Mouse (Mus musculus) heart, adult 2 months (tissue): ENCODE data around the gene Nmnat1. TPM values are rescaled to one million over a fixed set of nuclear protein-coding genes. Genes with fewer than 3 reads are reported as not detected.

Experiments used
- DNase-seq, 2 experiments: peaks; one replicate each; pipeline ENCODE4 v3.0.0; 2021
- H3K27ac ChIP-seq: fragments of 200-600 bp; 2 replicates; pipeline ENCODE4 v1.8.1; 2022
- H3K27me3 ChIP-seq: fragments of 200-500 bp; 2 replicates; pipeline ENCODE4 v1.6.1; 2012; ENCODE audit warnings: mild to moderate bottlenecking, low read length, inconsistent platforms, mixed read lengths; ENCODE audit not compliant: control insufficient read depth, insufficient read depth
- H3K36me3 ChIP-seq: fragments of 200-500 bp; 2 replicates; pipeline ENCODE4 v1.6.1; 2012; ENCODE audit warnings: low read length, inconsistent platforms; ENCODE audit not compliant: control insufficient read depth, insufficient read depth
- H3K4me1 ChIP-seq: fragments of 200-500 bp; 2 replicates; pipeline ENCODE4 v1.6.1; 2011; ENCODE audit warnings: low read length; ENCODE audit not compliant: control insufficient read depth, insufficient read depth
- H3K4me3 ChIP-seq: fragments of 200-600 bp; 2 replicates; pipeline ENCODE4 v1.8.1; 2022
- H3K79me2 ChIP-seq: fragments of 200-500 bp; replicated peaks from 2 replicates; pipeline ENCODE4 v1.6.1; 2012; ENCODE audit warnings: mild to moderate bottlenecking, inconsistent platforms, low read length, moderate library complexity, mixed read lengths; ENCODE audit not compliant: control insufficient read depth, insufficient read depth
- H3K9ac ChIP-seq: fragments of 200-500 bp; 2 replicates; pipeline ENCODE4 v1.6.1; 2012; ENCODE audit warnings: low read depth, mild to moderate bottlenecking, control low read depth, inconsistent platforms, low read length, mixed read lengths
- CTCF ChIP-seq: fragments of 200-600 bp; IDR thresholded peaks from 2 replicates; pipeline ENCODE4 v1.8.1; 2022; ENCODE audit warnings: antibody characterized with exemption, mild to moderate bottlenecking, moderate library complexity
- EP300 ChIP-seq: fragments of 200-500 bp; IDR thresholded peaks from 2 replicates; pipeline ENCODE4 v1.6.1; 2011; ENCODE audit warnings: low read depth, low read length, control low read depth; ENCODE audit not compliant: insufficient read depth
- POLR2A ChIP-seq: fragments of 200-500 bp; IDR thresholded peaks from 2 replicates; pipeline ENCODE4 v1.6.1; 2011; ENCODE audit warnings: mild to moderate bottlenecking, low read depth, low read length, control low read depth; ENCODE audit not compliant: insufficient read depth
- WGBS: fragments of 180-500 bp; shearing (Covaris S2); methylation state at CpG from one replicate; pipeline ENCODE4 v1.1.7; 2018; 5-methylcytosine and 5-hydroxymethylcytosine counted together
- intact Hi-C: fragments of 180-260 bp; cut with DNase I; formaldehyde crosslinking; loops from one replicate; pipeline ENCODE4 v1.15.1; 2025
- polyA plus RNA-seq: library from polyadenylated mRNA; depleted of rRNA; stranded (reverse); fragments of >200 nt; gene quantifications from 2 replicates; pipeline ENCODE4 v1.2.3, GENCODE M21; 2012
- total RNA-seq, 2 experiments: library from RNA; stranded (reverse); gene quantifications; 2 replicates each; pipeline ENCODE4 v1.2.3; 2021

Nmnat1 gene
- total and polyA plus RNA-seq, 3 experiments: 20.6 to 36.1 (median 29.4) TPM

DNA sequence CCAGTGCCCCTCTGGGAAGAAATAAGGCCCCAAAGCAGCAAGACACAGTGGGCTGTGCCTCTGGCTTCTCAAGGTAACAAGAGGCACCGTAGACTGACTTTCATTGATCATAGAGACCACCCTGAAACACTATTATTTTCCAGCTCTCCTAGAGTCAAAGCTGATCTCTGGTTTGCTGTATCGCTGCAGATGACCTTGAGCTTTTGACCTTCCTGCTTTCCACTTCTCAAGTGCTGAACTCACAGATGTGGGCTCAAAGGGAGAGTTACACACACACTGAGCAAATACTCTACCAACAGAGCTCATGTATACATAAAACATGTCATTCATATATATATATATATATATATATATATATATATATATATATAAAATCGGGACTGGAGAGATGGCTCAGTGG lies 34.4 kb downstream of the Nmnat1 start:
- Histone ChIP-seq H3K27me3 (no peaks in the 10 kb centered on the region), H3K4me1 (peaks cover 4% of the 10 kb centered on the region), H3K27ac (no peak overlapping the region), H3K4me3 (no peak overlapping the region), H3K36me3 (no peaks in the 10 kb centered on the region), H3K9ac (no peak overlapping the region), H3K79me2 (no peaks in the 10 kb centered on the region)
- no peak for DNase-seq
- WGBS: 83% methylated on average over 3 of the region's 3 CpGs
- TF ChIP-seq CTCF (no peak), EP300 (no peak), POLR2A (no peak)
- intact Hi-C loops: loop anchor here (5.0 kb wide), 1 partner anchor 37 kb away; the partner anchor contains the start of genes Lzic and Nmnat1

DNA sequence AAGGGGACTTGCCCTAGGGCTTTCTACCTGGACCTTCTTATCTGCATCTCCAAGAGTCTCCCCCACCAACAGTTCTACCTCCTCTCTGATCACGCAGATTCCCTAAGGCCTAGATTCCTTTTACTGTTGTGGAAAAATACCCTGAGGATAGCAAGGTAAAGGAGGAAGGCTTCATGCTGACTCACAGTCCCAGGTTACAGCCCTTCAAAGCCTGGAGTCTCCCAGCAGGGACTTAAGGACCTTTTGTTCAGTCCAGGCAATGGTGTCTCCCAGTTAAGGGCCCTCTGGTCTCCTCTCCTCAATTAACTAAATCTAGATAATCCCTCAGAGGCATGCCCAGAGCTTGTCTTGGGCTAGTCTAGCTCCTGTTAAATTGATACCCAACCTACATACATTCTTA lies 38.7 kb downstream of the Nmnat1 start:
- intact Hi-C loops: loop anchor here (10.0 kb wide), 1 partner anchor 302 kb away; no protein-coding TSS in a partner anchor
- H3K27ac ChIP-seq: no peak overlapping the region
- H3K36me3 ChIP-seq: no peaks in the 10 kb centered on the region
- DNase-seq: no peak
- peaks cover 5% of the 10 kb centered on the region for H3K4me1 ChIP-seq
- no peaks in the 10 kb centered on the region for H3K27me3 ChIP-seq
- no peak overlapping the region for H3K9ac ChIP-seq
- 77% methylated on average over 1 of the region's 1 CpGs for WGBS
- H3K4me3 ChIP-seq: no peak overlapping the region
- no peaks in the 10 kb centered on the region for H3K79me2 ChIP-seq
- TF ChIP-seq CTCF (no peak), POLR2A (no peak), EP300 (no peak)

DNA sequence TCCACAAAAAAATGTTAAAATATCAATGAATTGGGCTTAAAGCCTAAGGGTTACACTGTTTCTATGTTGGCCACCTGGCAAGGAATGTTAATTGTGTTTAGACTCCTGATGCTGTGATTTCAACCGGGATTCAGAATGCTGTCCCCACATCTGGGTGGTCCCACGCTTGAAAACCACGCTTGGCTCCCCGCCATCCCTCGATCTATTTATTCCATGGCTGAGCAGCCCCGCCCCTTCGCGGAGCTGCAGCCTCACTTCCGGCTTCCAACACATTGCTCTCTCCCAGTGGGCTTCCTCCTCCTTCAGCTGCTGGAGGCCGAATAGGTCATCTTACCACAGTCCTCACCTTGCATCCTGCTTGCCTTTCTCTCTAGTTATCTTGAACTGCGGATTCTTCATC lies 39.1 kb downstream of the Nmnat1 start:
- DNase-seq: peak; percentile 47 to 57
- intact Hi-C loops: loop anchor here (2.0 to 10.0 kb wide), 2 partner anchors 73 to 301 kb away; no protein-coding TSS in a partner anchor
- H3K27ac ChIP-seq: peak overlapping the region; percentile 79
- no peaks in the 10 kb centered on the region for H3K27me3 ChIP-seq
- TF ChIP-seq POLR2A (no peak), EP300 (no peak), CTCF (no peak)
- peak overlapping the region; percentile 38 for H3K4me3 ChIP-seq
- no peaks in the 10 kb centered on the region for H3K36me3 ChIP-seq
- peaks cover 5% of the 10 kb centered on the region for H3K4me1 ChIP-seq
- H3K9ac ChIP-seq: no peak overlapping the region
- H3K79me2 ChIP-seq: no peaks in the 10 kb centered on the region
- WGBS: 8% methylated on average over 11 of the region's 11 CpGs

DNA sequence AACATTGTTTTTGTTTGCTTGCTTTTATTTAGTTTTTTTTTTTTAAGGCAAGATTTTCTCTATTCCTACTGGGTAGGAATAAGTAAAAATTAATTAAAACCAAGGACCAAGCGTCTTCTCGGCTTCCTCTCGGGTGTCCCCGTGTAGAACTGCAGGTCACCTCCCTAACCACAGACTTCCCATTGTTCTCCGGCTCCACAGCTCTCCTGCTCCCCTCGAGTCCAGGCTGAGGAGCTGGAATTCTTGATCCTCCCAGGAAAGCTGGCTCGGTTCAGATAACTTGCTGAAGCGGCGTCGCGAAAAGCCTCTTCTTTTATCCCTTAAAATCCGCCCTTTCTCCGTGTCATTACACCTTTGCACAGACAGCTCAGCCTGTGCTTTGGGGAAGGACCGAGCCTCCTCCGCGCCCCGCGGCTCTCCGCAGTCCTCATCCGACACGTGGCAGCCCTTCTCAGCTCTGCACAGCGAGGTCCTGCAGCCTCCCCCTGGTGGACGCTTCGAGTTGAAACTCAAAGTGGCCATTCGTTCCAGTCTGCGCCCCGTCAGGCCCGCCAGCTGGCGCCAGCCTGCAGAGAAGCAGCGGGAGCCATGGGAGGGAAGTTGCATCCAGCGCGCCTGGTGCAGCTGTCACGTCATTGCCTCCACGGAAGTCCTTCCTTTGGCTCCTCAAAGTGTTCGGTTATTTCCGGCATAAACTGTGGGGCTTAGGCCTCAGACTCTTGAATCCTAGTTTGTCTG lies 39.9 kb downstream of the Nmnat1 start:
- H3K79me2 ChIP-seq: no peaks in the 10 kb centered on the region
- intact Hi-C loops: loop anchor here (2.0 to 10.0 kb wide), 2 partner anchors 72 to 300 kb away; no protein-coding TSS in a partner anchor
- peak; percentile 91 for TF ChIP-seq EP300
- TF ChIP-seq POLR2A: peak; percentile 44; the same call in 1 of the 2 replicates
- peak; percentile 92 for TF ChIP-seq CTCF
- peak overlapping the region; percentile 79 for H3K27ac ChIP-seq
- H3K27me3 ChIP-seq: no peaks in the 10 kb centered on the region
- peak overlapping the region; percentile 50 for H3K9ac ChIP-seq
- peak; percentile 87 to 93 for DNase-seq
- H3K4me1 ChIP-seq: peaks cover 5% of the 10 kb centered on the region
- no peaks in the 10 kb centered on the region for H3K36me3 ChIP-seq
- 2% methylated on average over 36 of the region's 36 CpGs for WGBS
- peak overlapping the region; percentile 38 for H3K4me3 ChIP-seq

DNA sequence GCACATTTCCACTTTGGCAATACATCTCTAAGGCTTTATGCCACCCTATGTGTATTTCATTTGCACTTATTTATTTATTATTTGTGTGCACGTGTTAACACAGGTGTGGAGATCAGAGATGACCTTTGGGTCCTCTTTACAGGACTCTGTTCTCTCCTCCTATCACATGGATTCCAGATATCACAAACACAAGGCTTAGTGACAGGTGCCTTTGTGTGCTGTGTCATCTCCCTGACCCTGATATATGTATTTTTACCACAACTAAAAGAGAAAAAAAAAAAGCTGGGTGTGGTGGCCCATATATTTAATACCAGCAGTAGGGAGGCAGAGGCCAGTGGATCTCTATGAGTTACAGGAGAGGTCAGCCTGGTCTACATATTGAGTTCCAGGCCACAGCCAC lies 40.5 kb downstream of the Nmnat1 start:
- Histone ChIP-seq H3K27ac (no peak overlapping the region), H3K4me1 (peaks cover 5% of the 10 kb centered on the region), H3K79me2 (no peaks in the 10 kb centered on the region), H3K36me3 (no peaks in the 10 kb centered on the region), H3K27me3 (no peaks in the 10 kb centered on the region), H3K9ac (no peak overlapping the region), H3K4me3 (no peak overlapping the region)
- WGBS: 68% methylated on average over 1 of the region's 1 CpGs
- DNase-seq: no peak
- TF ChIP-seq EP300: no peak
- TF ChIP-seq CTCF: no peak
- no peak for TF ChIP-seq POLR2A
- intact Hi-C loops: loop anchor here (2.0 to 10.0 kb wide), 2 partner anchors 72 to 300 kb away; no protein-coding TSS in a partner anchor

DNA sequence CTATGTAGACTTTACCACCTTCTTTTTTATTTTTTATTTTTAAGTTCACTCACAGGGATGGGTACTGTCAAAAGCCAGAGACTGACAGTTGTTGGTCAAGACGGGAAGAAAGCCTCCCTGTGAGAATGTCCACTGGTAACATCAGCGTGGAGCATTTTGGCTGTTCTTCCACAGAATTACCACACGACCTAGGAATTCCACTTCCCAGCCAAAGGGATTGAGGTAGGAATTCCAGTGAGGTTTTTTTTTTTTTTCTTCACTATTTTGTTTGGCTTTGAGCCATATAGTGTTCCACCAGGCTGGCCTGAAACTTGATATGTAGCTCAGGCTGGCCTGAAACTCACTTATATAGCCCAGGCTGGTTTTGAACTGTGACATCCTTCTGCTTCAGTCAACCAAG lies 42.6 kb downstream of the Nmnat1 start:
- no peak overlapping the region for H3K9ac ChIP-seq
- no peaks in the 10 kb centered on the region for H3K36me3 ChIP-seq
- 14% methylated on average over 3 of the region's 3 CpGs for WGBS
- H3K27ac ChIP-seq: no peak overlapping the region
- DNase-seq: peak in 1 of 2 experiments; percentile 35
- no peaks in the 10 kb centered on the region for H3K27me3 ChIP-seq
- no peaks in the 10 kb centered on the region for H3K79me2 ChIP-seq
- TF ChIP-seq EP300 (no peak), POLR2A (no peak), CTCF (no peak)
- intact Hi-C loops: loop anchor here (10.0 kb wide), 1 partner anchor 298 kb away; no protein-coding TSS in a partner anchor
- peaks cover 5% of the 10 kb centered on the region for H3K4me1 ChIP-seq
- H3K4me3 ChIP-seq: no peak overlapping the region
